Mouse (Mus musculus) hindbrain, embryonic 10.5 days (tissue): ENCODE data around the gene Scaper. TPM values are rescaled to one million over a fixed set of nuclear protein-coding genes. Genes with fewer than 3 reads are reported as not detected.

Experiments used
- DNase-seq: peaks from one replicate; pipeline ENCODE4 v3.0.0-alpha.2; 2017; ENCODE audit warnings: low spot score
- H3K27ac ChIP-seq: fragments of 300-500 bp; sonication (generic); 2 replicates; pipeline ENCODE4 v1.5.1; 2016; ENCODE audit warnings: mild to moderate bottlenecking, moderate library complexity
- H3K27me3 ChIP-seq: fragments of 300-500 bp; sonication (generic); 2 replicates; pipeline ENCODE4 v1.6.1; 2016; ENCODE audit warnings: mild to moderate bottlenecking; ENCODE audit not compliant: poor library complexity, insufficient read depth, severe bottlenecking
- H3K36me3 ChIP-seq: fragments of 300-500 bp; sonication (generic); 2 replicates; pipeline ENCODE4 v1.6.1; 2016; ENCODE audit warnings: mild to moderate bottlenecking, moderate library complexity
- H3K4me1 ChIP-seq: fragments of 300-500 bp; sonication (generic); replicated peaks from 2 replicates; pipeline ENCODE4 v1.6.1; 2016; ENCODE audit warnings: mild to moderate bottlenecking
- H3K4me3 ChIP-seq: fragments of 300-500 bp; sonication (generic); 2 replicates; pipeline ENCODE4 v1.5.1; 2016; ENCODE audit warnings: mild to moderate bottlenecking, moderate library complexity
- H3K9me3 ChIP-seq: fragments of 300-500 bp; sonication (generic); 2 replicates; pipeline ENCODE4 v1.6.1; 2016; ENCODE audit warnings: mild to moderate bottlenecking, moderate library complexity
- WGBS: fragments of 180-500 bp; shearing (Covaris S2); methylation state at CpG from one replicate; pipeline ENCODE4 v1.1.7; 2016; 5-methylcytosine and 5-hydroxymethylcytosine counted together
- polyA plus RNA-seq: library from polyadenylated mRNA; unstranded; fragments of >200 nt; fragmentation: Nextera tagmentation; extraction: Ambion mirVana; gene quantifications from 2 replicates; pipeline ENCODE4 v1.2.1, GENCODE M21; 2016

The Scaper gene
- 7.2 and 7.9 TPM in 2 replicates for polyA plus RNA-seq

- Histone ChIP-seq H3K36me3 (no peaks in the 10 kb centered on the region), H3K4me3 (peak within 1 kb of the TSS; percentile 82), H3K9me3 (no peaks in the 10 kb centered on the region), H3K27me3 (no peaks in the 10 kb centered on the region), H3K27ac (peak within 1 kb of the TSS; percentile 96), H3K4me1 (peaks cover 27% of the 10 kb centered on the region)
- under 1% methylated on average over 58 of the region's 60 CpGs for WGBS
- peak; percentile 94 for DNase-seq
Measured at GRCm38 (mm10) chr9:55937664-55938617, at the start of gene Scaper. Gene Scaper, minus strand, starts transcription at chr9:55938119.

GRCm38 (mm10) chr9:55946819-55947218 is 8.9 kb upstream of the Scaper start:
- H3K4me1 ChIP-seq, result no peaks in the 10 kb centered on the region
- no peak overlapping the region for H3K4me3 ChIP-seq
- peaks cover 11% of the 10 kb centered on the region; the same call in 1 of the 2 replicates for H3K9me3 ChIP-seq
- no peaks in the 10 kb centered on the region for H3K27me3 ChIP-seq
- no peak overlapping the region for H3K27ac ChIP-seq
- H3K36me3 ChIP-seq, result peaks cover 40% of the 10 kb centered on the region
- no peak for DNase-seq
- 29% methylated on average over 1 of the region's 1 CpGs for WGBS

DNA sequence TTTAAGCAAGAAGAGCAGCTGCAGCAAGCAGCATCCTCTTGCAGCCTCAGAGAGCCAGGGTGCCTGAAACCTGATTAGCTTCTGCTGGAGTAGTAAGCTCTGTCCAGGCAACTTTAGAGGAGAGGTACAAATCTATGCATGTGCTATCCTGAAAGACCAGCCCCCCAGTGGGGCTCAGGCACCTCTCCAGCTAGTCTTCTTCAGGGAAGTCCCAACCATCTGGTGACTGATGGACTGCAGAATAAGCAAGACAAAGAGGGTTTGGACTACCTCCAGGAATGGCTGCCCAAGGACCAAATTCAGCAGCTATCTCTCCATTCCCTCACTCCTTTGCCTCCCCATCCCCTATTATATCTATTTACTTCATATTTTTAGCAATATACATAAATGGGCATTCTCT is 3.4 kb upstream of the Scaper start:
- DNase-seq, result no peak
- H3K4me3 ChIP-seq, result no peak overlapping the region
- H3K4me1 ChIP-seq, result peaks cover 27% of the 10 kb centered on the region
- H3K27ac ChIP-seq, result no peak overlapping the region
- H3K36me3 ChIP-seq, result peaks cover 13% of the 10 kb centered on the region
- no peaks in the 10 kb centered on the region for H3K27me3 ChIP-seq
- no peaks in the 10 kb centered on the region for H3K9me3 ChIP-seq

GRCm38 (mm10) chr9:55938618-55938985 is 683 bp upstream of the Scaper start:
- H3K4me1 ChIP-seq, result peaks cover 27% of the 10 kb centered on the region
- H3K27ac ChIP-seq, result peak overlapping the region; percentile 96
- H3K9me3 ChIP-seq, result no peaks in the 10 kb centered on the region
- H3K36me3 ChIP-seq, result no peaks in the 10 kb centered on the region
- peak overlapping the region; percentile 82 for H3K4me3 ChIP-seq
- 70% methylated on average over 6 of the region's 6 CpGs for WGBS
- DNase-seq, result no peak
- no peaks in the 10 kb centered on the region for H3K27me3 ChIP-seq

GRCm38 (mm10) chr9:55937224-55937663 is 675 bp downstream of the Scaper start:
- Histone ChIP-seq H3K27ac (peak overlapping the region; percentile 96), H3K27me3 (no peaks in the 10 kb centered on the region)
- peak; percentile 6 for DNase-seq

DNA sequence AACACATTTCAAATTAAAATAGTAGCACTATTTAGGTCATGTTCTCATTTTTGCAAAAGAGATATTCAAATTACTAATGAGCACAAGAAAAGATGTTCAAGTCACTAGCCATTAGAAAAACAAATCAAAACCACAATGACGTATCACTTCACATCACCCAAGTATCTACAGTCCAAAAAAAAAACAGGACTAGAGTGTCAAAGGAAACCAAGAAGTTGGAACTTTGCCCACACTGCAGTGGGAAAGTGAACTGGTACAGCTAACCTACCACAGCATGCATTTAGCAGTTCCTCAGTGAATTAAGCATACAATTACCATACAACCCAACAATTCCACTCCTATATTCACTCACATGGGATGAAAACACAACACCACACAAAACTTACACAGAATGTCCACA is 5.4 kb downstream of the Scaper start:
- Histone ChIP-seq H3K4me1 (peaks cover 6% of the 10 kb centered on the region), H3K27me3 (no peaks in the 10 kb centered on the region), H3K9me3 (no peaks in the 10 kb centered on the region), H3K27ac (no peak overlapping the region), H3K4me3 (no peak overlapping the region), H3K36me3 (no peaks in the 10 kb centered on the region)
- no peak for DNase-seq
- 90% methylated on average over 1 of the region's 1 CpGs for WGBS

More at GRCm38 (mm10) chr9:55937224-55937663, 675 bp downstream of the Scaper start:
- H3K4me1 ChIP-seq, result peaks cover 27% of the 10 kb centered on the region
- H3K4me3 ChIP-seq, result peak overlapping the region; percentile 82
- H3K9me3 ChIP-seq, result no peaks in the 10 kb centered on the region
- no peaks in the 10 kb centered on the region for H3K36me3 ChIP-seq
- WGBS, result 47% methylated on average over 5 of the region's 5 CpGs

DNA sequence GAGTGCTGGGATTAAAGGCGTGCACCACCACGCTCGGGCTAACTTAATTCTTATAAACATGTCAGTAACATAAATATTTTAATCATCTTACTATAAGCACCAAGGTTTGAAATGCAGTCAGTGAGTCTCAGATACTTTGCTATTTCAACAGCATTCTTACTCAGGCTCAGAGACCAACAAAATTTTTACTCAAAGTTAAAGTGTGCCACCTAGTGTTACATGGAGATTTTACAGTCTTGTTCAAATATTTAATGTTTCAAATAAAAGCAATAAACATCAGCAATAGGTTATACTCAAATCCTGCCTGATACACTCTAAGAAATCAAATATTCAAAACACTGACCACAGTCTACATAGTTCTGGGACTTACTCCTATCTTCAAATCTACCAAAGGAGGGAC is 19.3 kb downstream of the Scaper start:
- no peaks in the 10 kb centered on the region for H3K9me3 ChIP-seq
- no peak overlapping the region for H3K4me3 ChIP-seq
- H3K36me3 ChIP-seq, result no peaks in the 10 kb centered on the region
- no peak for DNase-seq
- H3K27me3 ChIP-seq, result no peaks in the 10 kb centered on the region
- WGBS, result 70% methylated on average over 3 of the region's 3 CpGs
- H3K27ac ChIP-seq, result no peak overlapping the region
- H3K4me1 ChIP-seq, result no peaks in the 10 kb centered on the region

- no peaks in the 10 kb centered on the region for H3K9me3 ChIP-seq
- H3K4me3 ChIP-seq, result no peak overlapping the region
- H3K4me1 ChIP-seq, result no peaks in the 10 kb centered on the region
- no peak for DNase-seq
- no peaks in the 10 kb centered on the region for H3K36me3 ChIP-seq
- H3K27me3 ChIP-seq, result no peaks in the 10 kb centered on the region
- H3K27ac ChIP-seq, result no peak overlapping the region
Measured at GRCm38 (mm10) chr9:55916751-55917150, 21.2 kb downstream of the Scaper start.

GRCm38 (mm10) chr9:55911481-55911880 is 26.4 kb downstream of the Scaper start:
- Histone ChIP-seq H3K4me3 (no peak overlapping the region), H3K9me3 (no peaks in the 10 kb centered on the region), H3K4me1 (no peaks in the 10 kb centered on the region), H3K36me3 (peaks cover 8% of the 10 kb centered on the region), H3K27me3 (no peaks in the 10 kb centered on the region), H3K27ac (no peak overlapping the region)
- DNase-seq, result no peak
- WGBS, result 81% methylated on average over 2 of the region's 2 CpGs

DNA sequence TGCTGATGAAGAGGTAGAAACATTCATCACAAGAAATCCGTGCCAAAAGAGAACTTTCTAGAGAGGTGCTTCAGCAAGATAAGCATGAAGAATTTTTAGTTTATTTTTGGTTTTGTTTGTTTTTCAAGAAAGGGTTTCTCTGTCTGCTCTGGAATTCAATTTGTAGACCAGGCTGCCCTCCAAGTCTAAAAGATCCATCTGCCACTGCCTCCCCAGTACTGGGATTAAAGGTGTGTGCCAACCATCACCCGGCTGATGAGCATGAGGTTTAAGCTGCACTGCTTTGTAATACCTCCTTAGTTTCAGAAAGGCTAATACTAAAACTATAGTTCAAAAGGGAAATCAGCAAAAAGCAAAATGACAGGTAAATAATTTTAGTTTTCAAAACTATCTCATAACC is 35.0 kb downstream of the Scaper start:
- no peak for DNase-seq
- H3K27me3 ChIP-seq, result no peaks in the 10 kb centered on the region
- 77% methylated on average over 2 of the region's 2 CpGs for whole genome bisulfite sequencing
- H3K9me3 ChIP-seq, result no peaks in the 10 kb centered on the region
- H3K4me3 ChIP-seq, result no peak overlapping the region
- H3K36me3 ChIP-seq, result no peaks in the 10 kb centered on the region
- H3K27ac ChIP-seq, result no peak overlapping the region; the same call in 1 of the 2 replicates
- peaks cover 5% of the 10 kb centered on the region; the same call in 1 of the 2 replicates for H3K4me1 ChIP-seq

DNA sequence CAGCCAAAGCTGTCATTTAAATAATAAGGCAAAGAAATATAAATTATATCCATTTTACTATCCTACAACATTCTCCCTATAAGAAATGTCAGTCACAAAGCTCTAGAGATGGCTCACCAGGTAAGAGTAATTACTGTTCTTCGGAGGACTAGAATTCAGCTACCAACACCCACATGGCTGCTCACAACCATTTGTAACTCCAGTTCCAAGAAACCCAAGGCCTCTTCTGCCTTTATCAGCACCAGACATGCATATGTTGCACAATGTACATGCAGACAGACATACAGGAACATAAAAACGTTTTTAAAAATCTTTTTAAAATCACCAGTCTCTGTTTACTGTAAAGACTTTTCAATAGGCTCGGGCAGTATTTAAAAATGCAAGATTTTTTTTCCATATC is 36.3 kb downstream of the Scaper start:
- no peaks in the 10 kb centered on the region for H3K9me3 ChIP-seq
- peaks cover 5% of the 10 kb centered on the region; the same call in 1 of the 2 replicates for H3K4me1 ChIP-seq
- H3K27ac ChIP-seq, result no peak overlapping the region
- 77% methylated on average over 3 of the region's 3 CpGs for WGBS
- H3K36me3 ChIP-seq, result no peaks in the 10 kb centered on the region
- no peak overlapping the region for H3K4me3 ChIP-seq
- no peak for DNase-seq
- no peaks in the 10 kb centered on the region for H3K27me3 ChIP-seq

- no peak for DNase-seq
- Histone ChIP-seq H3K27me3 (no peaks in the 10 kb centered on the region), H3K4me3 (no peak overlapping the region), H3K4me1 (peaks cover 5% of the 10 kb centered on the region; the same call in 1 of the 2 replicates), H3K9me3 (no peaks in the 10 kb centered on the region), H3K27ac (no peak overlapping the region), H3K36me3 (no peaks in the 10 kb centered on the region)
- WGBS, result 51% methylated on average over 3 of the region's 4 CpGs
Measured at GRCm38 (mm10) chr9:55900531-55900930, 37.4 kb downstream of the Scaper start.

GRCm38 (mm10) chr9:55878066-55878465 is 59.9 kb downstream of the Scaper start:
- Histone ChIP-seq H3K9me3 (no peaks in the 10 kb centered on the region), H3K4me1 (no peaks in the 10 kb centered on the region), H3K4me3 (no peak overlapping the region), H3K36me3 (no peaks in the 10 kb centered on the region), H3K27me3 (no peaks in the 10 kb centered on the region), H3K27ac (no peak overlapping the region)
- 97% methylated on average over 1 of the region's 1 CpGs for WGBS
- DNase-seq, result no peak
